8 mouse cellular contexts compared by ENCODE assay signal in the genomic region with DNA sequence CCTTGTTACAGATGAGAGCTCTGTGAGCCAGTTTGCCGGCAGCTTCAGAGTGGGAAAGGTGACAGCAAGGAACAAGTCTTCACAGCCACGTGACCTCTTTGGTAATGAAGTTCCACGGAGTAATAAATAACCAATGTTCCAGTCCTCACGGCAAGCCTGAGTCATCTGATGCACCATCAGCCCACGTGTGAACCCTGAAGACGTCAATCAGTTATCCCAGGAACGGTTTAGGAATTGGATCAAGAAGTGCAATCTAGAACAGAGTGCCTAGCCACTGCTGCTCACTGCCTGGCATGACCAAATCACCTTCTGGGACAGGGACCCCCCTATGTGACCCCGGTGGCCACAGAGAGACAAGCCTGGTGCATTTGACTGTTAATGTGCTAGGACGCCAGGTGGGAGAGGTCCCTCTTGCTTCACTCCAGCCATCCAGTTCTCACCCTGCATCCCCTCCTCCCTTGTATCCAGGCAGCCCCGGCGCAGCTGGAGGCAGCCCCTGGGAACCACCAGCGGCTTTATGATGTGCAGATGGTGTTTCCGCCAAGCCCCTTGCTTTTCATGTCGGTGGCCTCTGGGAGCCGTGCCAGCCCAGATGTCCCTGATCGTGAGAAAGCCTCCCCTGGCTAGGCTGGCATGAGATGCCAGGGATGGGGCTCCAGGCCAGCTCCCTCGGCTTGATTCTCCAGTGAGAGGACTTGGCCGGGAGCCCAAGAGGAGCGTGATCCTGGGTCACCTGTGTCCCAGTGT. TPM values are rescaled to one million over a fixed set of nuclear protein-coding genes. Genes with fewer than 3 reads are reported as not detected.
DNase-seq lines count a peak whose midpoint lies in the region; ATAC-seq and TF ChIP-seq lines count a peak whose summit lies in the region.

No protein-coding gene starts in this region.

- H3K4me2 ChIP-seq in lung, postnatal 0 days (replicated peaks; ENCODE audit: low read depth, low read length), result no peak overlapping the region

- TF ChIP-seq EP300 in lung, postnatal 0 days (IDR thresholded peaks at IDR 0.05), result no peak

- H3K27ac ChIP-seq in lung, postnatal 0 days (ENCODE audit: low read length), result no peak overlapping the region
- 0 out of 2 replicates have a peak overlapping the region, but pooled peaks have one; percentile 17 for H3K27ac ChIP-seq in hindbrain, embryonic 10.5 days

- DNase-seq in embryo, embryonic 10.5 days (ENCODE audit: low spot score), result peak; percentile 20
- DNase-seq in embryo, embryonic 9.5 days (ENCODE audit: extremely low spot score), result no peak
- peak; percentile 8 for DNase-seq in lung, postnatal 14 days
- DNase-seq in lung, postnatal 0 days (ENCODE audit: low spot score), result no peak
- DNase-seq in hindbrain, embryonic 10.5 days (ENCODE audit: low spot score), result no peak
- peak; percentile 70 to 85 for DNase-seq in left cerebral cortex, postnatal 10 days (ENCODE audit: extremely low spot score in 1 of 2, low spot score in 2 of 2)
- peak; percentile 86 to 90 for DNase-seq in right cerebral cortex, postnatal 10 days (ENCODE audit: low spot score in 2 of 2)
- no peak for DNase-seq in urinary bladder, postnatal 10 days (ENCODE audit: low spot score)

- H3K27me3 ChIP-seq in lung, postnatal 0 days (replicated peaks; ENCODE audit: insufficient read depth, low read length), result no peaks in the 10 kb centered on the region
- 0 out of 2 replicates have a peak, but pooled peaks cover 12% of the 10 kb centered on the region for H3K27me3 ChIP-seq in hindbrain, embryonic 10.5 days (ENCODE audit: insufficient read depth, poor library complexity, severe bottlenecking)

- H3K9me3 ChIP-seq in lung, postnatal 0 days (ENCODE audit: low read length), result no peaks in the 10 kb centered on the region
- no peaks in the 10 kb centered on the region for H3K9me3 ChIP-seq in hindbrain, embryonic 10.5 days

- no peak overlapping the region for H3K9ac ChIP-seq in lung, postnatal 0 days (replicated peaks; ENCODE audit: low read depth)

- no peak overlapping the region for H3K4me3 ChIP-seq in lung, postnatal 0 days (ENCODE audit: low read depth, low read length)
- H3K4me3 ChIP-seq in hindbrain, embryonic 10.5 days, result no peak overlapping the region

- no peaks in the 10 kb centered on the region for H3K4me1 ChIP-seq in lung, postnatal 0 days (ENCODE audit: insufficient read depth, low read depth, low read length)
- H3K4me1 ChIP-seq in hindbrain, embryonic 10.5 days (replicated peaks), result peaks cover 31% of the 10 kb centered on the region

- intact Hi-C loops in left cerebral cortex, postnatal 10 days (cut with DNase I), result no loop called here

- no peak for TF ChIP-seq CTCF in lung, postnatal 0 days (IDR thresholded peaks at IDR 0.05)

- WGBS in lung, postnatal 0 days, result 42% methylated on average over 19 of the region's 19 CpGs
- 70% methylated on average over 19 of the region's 19 CpGs for WGBS in hindbrain, embryonic 10.5 days

- no peaks in the 10 kb centered on the region for H3K36me3 ChIP-seq in lung, postnatal 0 days (ENCODE audit: insufficient read depth, low read length)
- H3K36me3 ChIP-seq in hindbrain, embryonic 10.5 days, result no peaks in the 10 kb centered on the region

- no peak for ATAC-seq in lung, postnatal 0 days

RNA-seq across cellular contexts. Expression of a gene that starts 15.0 kb away (rescaled TPM):
- polyA plus RNA-seq in lung, postnatal 0 days (2015; fragmentation: Nextera tagmentation; extraction: Ambion mirVana), result 116 and 129 TPM in 2 replicates
- 61.8 and 85.8 TPM in 2 replicates for polyA plus RNA-seq in hindbrain, embryonic 10.5 days (2016; fragmentation: Nextera tagmentation; extraction: Ambion mirVana)
- total RNA-seq in left cerebral cortex, postnatal 10 days (2021), result 10 to 100 TPM; 57.3 to 59.1 TPM

Comparison
In these comparisons a context has a peak if more than half of its experiments do, and no peak if none do; other contexts are left out.
1. DNase-seq: peak in embryo, embryonic 10.5 days (single experiment), lung, postnatal 14 days (single experiment), left cerebral cortex, postnatal 10 days (2 of 2) and right cerebral cortex, postnatal 10 days (2 of 2); none in embryo, embryonic 9.5 days (single experiment), lung, postnatal 0 days (single experiment), hindbrain, embryonic 10.5 days (single experiment) and urinary bladder, postnatal 10 days (single experiment).